Mouse (Mus musculus) T-cell, adult 2 months (primary cell): ENCODE measurements around the gene Snd1.

Source experiments
- DNase-seq: peaks from one replicate; pipeline ENCODE4 v3.0.0; 2022; ENCODE audit warnings: low spot score

Gene Snd1

GRCm38 (mm10) chr6:28905301-28905700 lies 430.4 kb downstream of the Snd1 start:
- no peak for DNase-seq

GRCm38 (mm10) chr6:28909866-28910265 lies 434.9 kb downstream of the Snd1 start:
- DNase-seq: no peak

GRCm38 (mm10) chr6:28914981-28915380 lies 440.0 kb downstream of the Snd1 start:
- DNase-seq: no peak

- DNase-seq: no peak
These were observed 441.7 kb downstream of the Snd1 start for GRCm38 (mm10) chr6:28916630-28917029.

- DNase-seq: no peak
These were observed 444.4 kb downstream of the Snd1 start for GRCm38 (mm10) chr6:28919346-28919745.

- DNase-seq: no peak
These were observed 447.4 kb downstream of the Snd1 start for GRCm38 (mm10) chr6:28922371-28922770.

- no peak for DNase-seq
These were observed 448.3 kb downstream of the Snd1 start for GRCm38 (mm10) chr6:28923091-28923824.

- DNase-seq: no peak
These were observed 448.9 kb downstream of the Snd1 start for GRCm38 (mm10) chr6:28923837-28924236.

- DNase-seq: peak; percentile 40
These were observed 453.0 kb downstream of the Snd1 start for GRCm38 (mm10) chr6:28927987-28928386.

- peak; percentile 61 for DNase-seq
These were observed 454.3 kb downstream of the Snd1 start for GRCm38 (mm10) chr6:28929169-28929803.

- DNase-seq: no peak
These were observed 456.3 kb downstream of the Snd1 start for GRCm38 (mm10) chr6:28931234-28931633.

- peak; percentile 37 for DNase-seq
These were observed 456.8 kb downstream of the Snd1 start for GRCm38 (mm10) chr6:28931636-28932327.

- no peak for DNase-seq
These were observed 457.5 kb downstream of the Snd1 start for GRCm38 (mm10) chr6:28932328-28932937.

GRCm38 (mm10) chr6:28935736-28936135 lies 460.8 kb downstream of the Snd1 start:
- no peak for DNase-seq

GRCm38 (mm10) chr6:28947254-28947653 lies 472.3 kb downstream of the Snd1 start:
- DNase-seq: no peak

- peak; percentile 42 for DNase-seq
These were observed 474.3 kb downstream of the Snd1 start for GRCm38 (mm10) chr6:28949269-28949668.

- DNase-seq: no peak
These were observed 480.6 kb downstream of the Snd1 start for GRCm38 (mm10) chr6:28955581-28955980.

- no peak for DNase-seq
These were observed 482.5 kb downstream of the Snd1 start for GRCm38 (mm10) chr6:28957486-28957885.

- no peak for DNase-seq
These were observed 488.2 kb downstream of the Snd1 start for GRCm38 (mm10) chr6:28963178-28963577.

GRCm38 (mm10) chr6:28965264-28965663 lies 490.3 kb downstream of the Snd1 start:
- no peak for DNase-seq

- no peak for DNase-seq
These were observed 494.7 kb downstream of the Snd1 start for GRCm38 (mm10) chr6:28969615-28970014.

GRCm38 (mm10) chr6:28970711-28971110 lies 495.8 kb downstream of the Snd1 start:
- no peak for DNase-seq

GRCm38 (mm10) chr6:28974498-28974897 lies 499.6 kb downstream of the Snd1 start:
- DNase-seq: no peak
